Mouse (Mus musculus) liver, adult 2 months (tissue): Measurements from ENCODE around the gene Samd9l.

ENCODE experiments used
- CTCF ChIP-seq: fragments of 200-500 bp; IDR thresholded peaks from 2 replicates; pipeline ENCODE4 v1.5.1; 2011; ENCODE audit warnings: low read depth, low read length, control low read depth
- POLR2A ChIP-seq: fragments of 200-500 bp; IDR thresholded peaks from 2 replicates; pipeline ENCODE4 v1.6.1; 2011; ENCODE audit warnings: low read length, control low read depth; ENCODE audit not compliant: insufficient read depth; ENCODE audit errors: extremely low read depth

DNA sequence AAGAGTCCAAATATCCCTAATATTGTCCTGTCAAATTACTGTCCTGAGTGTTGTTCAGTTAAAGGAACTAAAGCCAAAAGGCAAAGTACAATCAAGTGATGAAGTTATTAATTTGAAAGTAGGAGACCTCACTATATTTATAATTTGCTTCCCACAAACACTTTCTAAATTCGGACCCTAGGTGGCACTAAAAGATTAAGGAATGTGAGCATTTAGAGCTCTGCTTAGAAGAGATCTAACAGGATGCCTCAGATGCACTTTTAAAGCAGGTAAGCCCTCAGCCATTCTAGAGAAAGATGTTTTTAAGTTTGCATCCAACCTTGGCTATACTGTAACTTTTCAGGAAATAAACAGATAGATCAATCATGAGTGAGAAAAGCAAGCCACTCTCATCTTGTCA lies 44.5 kb upstream of the Samd9l start:
- TF ChIP-seq CTCF (no peak), POLR2A (no peak)
